Mouse (Mus musculus) C2C12 (cell line): Measurements from ENCODE around the gene Gm17660.

ENCODE experiments used
- CTCF ChIP-seq: IDR thresholded peaks from one replicate; pipeline ENCODE4 v1.5.1; 2011; ENCODE audit not compliant: control insufficient read depth, insufficient read depth, insufficient read length
- MAX ChIP-seq: IDR thresholded peaks from one replicate; pipeline ENCODE4 v1.6.1; 2011; ENCODE audit warnings: mild to moderate bottlenecking, control low read depth

GRCm38 (mm10) chr5:104036686-104037085, 40.7 kb downstream of the Gm17660 start:
- TF ChIP-seq CTCF = no peak
- no peak for TF ChIP-seq MAX
